Mouse (Mus musculus) thymus, postnatal 14 days (tissue): ENCODE measurements at regions not wholly inside any gene's neighbourhood (a gene's known extent, or its start where the extent isn't known, plus 50 kb on each side); places are given as distances from the start of the nearest gene placed in this dataset.
A peak's percentile ranks its signal among the peaks of the same experiment; 100 is the strongest.

ENCODE experiments used
- DNase-seq: peaks from one replicate; pipeline ENCODE4 v3.0.0; 2021

DNA sequence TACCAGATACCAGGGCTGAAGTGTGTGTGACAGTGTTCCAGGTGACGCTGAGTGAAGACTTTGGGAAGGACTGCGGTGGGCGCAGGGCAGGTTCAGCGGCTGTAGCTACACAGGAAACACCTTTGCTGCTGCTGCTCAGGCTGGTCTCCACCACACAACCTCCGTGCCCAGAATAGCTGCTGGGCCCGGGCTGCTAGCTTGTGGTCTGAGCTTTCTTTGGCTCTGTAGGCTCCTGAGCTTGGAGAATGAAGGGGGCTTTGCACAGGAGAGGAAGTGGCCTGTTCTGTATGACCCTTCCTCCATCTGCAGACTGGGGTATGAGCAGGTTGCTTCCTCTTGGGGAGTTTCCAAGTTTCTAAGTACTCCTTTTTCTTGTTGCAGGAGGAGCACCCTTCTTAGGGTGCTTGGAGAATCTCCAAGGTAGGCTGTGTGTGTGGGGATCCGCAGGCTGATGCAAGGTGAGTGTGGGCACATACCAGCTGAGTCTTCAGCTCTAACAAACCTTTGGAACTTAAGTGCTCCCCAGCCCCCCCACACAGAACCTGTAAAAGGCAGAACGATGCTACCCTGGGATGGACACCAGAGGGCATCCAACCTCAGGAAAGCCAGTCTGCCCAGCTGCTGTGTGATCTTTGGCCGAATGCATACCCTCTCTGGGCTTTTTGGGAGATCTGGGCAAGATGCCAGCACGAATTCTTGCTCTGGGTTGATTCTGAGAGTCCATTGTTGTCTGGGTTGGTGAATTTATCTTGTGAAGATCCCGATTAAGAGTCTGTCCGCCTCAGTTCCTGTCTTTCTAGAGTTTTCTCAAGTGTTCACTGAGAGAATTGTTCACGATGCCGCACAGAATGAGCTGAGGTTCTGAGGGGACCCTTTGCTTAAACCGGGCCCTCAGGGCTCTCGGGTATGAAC lies 136.6 kb downstream of the Mn1 start:
- peak; percentile 58 for DNase-seq

DNA sequence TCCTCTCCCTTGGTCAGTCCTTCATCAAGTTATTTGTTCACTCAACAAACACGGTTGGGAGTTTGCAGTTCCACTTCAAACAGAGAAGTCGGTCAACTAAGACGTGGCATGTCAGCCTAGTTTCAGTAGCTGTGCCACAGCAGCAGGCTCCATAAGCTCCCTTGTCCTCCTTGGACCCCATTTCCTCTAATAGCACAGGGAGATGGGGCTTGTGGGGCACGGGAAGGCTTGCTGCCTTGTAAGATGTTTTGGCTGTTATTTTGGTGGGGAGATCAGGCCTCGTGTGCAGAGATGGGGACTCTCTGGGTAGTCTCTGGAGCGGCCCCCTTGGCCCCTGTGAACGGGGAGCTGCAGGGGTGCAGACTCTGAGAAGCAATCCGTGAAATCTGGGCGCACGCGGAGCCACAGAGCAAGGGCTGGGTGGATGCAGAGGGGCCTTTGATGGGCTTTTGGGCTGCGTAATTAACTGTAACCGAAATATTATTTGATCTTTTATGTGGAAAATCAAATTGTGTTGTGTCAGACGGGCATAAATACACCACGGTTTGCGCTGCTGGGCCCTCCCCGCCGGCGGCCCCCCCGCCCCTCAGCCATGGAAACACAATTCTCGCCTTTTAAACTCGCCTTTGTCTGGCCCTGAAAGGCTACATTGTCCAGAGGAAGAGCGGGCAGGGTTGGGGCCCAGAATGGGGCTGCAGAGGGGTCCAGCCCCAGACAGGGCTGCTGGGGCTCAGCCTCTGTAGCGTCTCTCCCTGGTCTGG lies 137.6 kb downstream of the Mn1 start:
- no peak for DNase-seq

DNA sequence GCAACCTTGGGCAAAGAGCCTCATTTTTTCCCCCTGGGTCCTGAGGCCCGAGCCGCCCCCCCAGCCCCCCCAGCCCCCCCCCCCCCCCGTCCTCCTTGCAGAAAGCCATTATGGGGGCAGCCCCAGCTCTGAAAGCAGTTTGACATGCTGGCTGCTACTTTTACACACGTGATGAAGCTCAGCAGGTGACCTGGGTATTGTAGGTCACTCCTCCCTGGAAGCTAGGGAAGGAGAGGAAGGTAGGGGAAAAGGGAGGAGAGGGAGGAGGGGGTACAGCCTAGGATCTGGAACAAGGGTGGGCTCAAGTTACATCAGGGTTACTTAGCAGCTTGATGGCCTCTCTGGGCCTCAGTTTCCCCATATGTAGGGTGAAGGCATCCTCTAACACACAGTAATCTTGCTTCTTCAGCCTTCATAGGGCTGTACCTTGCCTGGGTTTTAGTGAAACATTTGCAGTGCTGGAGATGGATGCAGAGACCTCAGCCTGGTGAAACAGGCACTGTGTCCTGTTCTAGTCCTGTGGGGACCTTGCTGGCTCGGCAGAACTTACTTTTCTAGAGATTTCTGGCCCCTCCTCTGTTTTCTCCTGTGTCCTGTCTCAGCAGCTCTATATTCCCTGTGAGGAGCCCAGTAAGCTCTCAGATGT lies 138.3 kb downstream of the Mn1 start:
- DNase-seq, result no peak

DNA sequence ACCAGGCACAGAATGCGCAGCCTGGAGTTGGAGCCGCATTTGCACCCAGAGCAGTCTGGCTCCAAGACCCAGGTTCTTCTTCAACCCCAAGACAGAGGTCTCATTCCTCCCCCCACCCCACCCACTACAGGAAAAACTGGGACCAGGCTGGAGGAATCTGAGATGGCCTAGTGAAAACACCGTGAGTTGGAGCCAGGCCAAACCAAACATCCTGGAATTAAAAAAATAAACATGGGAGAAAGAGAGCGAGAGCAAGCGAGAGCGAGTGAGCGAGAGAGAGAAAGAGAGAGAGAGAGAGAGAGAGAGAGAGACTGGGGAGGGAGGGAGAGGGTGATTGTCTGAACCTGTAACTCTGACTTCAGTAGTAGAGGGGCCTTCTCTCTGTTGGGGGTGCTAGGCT lies 138.8 kb downstream of the Mn1 start:
- DNase-seq, result no peak

DNA sequence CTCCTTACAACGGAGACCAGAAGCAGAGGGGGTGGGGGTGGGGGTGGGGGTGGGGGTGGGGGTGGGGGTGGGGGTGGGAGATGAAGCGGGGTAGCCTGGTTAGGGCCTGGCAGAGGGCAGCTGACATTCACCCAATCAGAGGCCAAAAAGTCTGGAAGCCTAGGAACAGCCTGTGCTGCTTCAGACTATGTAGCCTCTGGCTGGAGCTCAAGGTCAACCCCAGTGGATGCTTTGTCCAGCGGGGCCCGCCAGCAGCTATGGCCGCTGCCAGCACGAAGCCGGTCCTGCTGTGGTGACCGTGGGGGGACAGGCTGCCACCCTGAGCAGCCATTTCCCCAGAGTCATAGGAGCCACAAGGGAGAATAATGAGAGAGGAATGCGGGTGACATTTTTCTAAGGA lies 143.3 kb downstream of the Mn1 start:
- no peak for DNase-seq

DNA sequence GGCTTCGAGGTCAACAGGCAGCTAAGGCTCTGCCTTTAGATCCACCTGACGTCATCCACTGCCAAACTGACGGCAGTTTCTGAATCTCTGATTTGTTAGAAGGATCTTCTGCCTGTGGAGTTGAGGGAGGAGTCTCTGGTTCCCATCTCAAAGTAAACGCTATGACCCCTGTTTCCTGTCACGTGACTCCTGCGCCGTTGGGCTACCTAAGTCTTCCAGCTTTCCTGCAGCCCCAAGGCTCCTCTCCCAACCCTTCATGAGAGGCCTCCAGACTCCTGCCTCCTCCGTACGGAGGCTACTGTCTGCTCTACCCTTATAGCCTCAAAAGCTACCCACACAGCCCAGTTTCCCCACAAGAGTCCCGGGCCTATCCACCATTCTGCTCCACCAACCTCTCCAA lies 144.1 kb downstream of the Mn1 start:
- DNase-seq, result peak; percentile 54

DNA sequence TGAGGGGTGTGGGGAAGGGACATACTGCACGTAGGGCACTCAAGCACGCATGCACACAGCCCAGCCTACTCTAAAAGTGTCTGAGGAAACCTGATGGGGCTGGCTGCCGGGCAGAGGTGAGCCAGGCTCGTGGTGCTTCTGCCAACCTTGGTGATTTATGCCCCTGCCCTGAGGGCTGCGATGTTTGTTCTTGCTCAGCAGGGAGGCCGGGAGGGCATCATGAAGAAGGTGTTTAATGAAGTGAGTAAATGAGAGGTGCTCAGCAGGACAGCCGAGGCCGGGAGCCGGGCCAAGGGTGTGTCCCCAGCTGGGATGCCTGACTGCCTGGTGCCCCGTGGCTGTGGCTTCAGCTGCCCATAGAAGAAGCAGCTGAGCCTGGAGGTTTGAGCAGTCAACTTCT lies 153.7 kb downstream of the Mn1 start:
- DNase-seq, result no peak

DNA sequence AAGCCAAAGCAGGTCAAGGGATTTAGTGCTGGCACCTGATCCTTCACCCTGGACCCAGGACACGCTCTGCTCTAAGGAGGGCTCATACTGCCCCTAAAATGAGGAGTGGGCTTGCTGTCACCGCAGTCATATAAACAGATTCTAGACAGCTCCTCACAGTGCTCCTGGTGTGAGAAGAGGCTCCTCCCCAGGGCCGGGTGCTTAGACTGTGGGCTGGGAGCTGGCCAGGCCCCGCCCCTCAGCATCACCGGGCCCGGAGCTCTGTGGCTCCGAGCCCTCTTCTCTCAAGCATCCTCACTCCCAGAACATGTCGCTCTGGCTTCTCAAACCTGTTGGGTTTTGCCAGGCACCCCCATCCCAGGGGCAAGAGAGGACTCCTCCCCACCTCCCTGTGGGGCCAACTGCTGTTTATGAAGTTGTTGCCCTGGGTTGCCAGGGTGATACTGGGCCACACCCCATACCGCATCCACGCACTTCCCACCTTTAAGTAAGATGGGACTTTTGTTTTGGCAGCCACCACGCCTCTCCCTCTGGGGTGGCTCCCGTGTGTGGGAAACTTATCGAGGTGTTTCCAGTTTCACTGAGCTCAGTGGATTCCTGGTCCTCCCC lies 156.2 kb downstream of the Mn1 start:
- no peak for DNase-seq

DNA sequence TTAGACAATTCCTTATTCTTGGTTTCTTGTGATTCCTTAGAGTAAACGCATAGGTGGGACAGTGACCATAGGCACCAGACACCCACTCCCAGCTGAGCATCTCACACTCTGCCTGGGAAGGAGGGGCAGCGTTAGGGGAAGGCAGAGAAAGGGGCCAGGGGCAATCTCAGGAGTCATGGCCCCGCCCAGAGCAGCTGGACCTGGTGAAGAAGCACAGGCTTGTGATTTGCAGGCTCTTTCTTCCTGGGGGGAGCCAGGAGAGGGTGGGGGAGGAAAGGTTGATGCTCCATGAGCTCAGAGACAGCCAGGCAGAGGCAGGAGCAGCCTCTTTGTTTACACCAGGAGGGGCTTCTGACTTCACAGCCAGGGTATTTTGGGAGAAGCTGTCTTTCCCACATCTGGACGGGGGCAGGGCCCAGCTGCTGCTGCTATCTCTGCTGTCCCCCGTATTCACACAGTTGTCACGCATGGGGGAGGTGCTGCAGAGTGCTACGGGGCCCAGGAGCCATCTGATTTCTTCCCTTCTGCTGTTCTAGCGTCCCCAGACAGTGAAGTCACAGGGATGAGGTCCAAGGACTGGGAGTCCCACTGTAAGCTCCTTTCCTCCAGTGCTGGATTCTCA lies 157.2 kb downstream of the Mn1 start:
- no peak for DNase-seq

DNA sequence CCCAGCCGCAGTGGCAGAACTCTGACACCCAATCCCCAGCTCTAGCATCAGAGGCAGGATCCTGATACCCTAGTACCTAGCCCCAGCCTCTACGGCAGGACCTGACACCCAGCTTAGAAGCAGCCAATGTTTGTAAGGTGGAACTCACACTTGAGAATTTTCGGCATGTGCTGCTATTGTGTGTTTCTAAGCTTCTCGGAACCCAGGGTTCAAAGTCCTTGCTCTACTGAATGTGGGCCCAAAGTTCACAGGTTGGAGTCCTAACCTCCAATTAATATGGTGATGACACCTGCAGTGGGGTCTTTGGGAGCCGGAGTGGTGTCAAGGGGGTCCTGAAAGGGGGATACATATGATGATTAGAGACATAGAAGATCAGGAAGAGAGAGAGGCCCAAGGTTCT lies 158.2 kb downstream of the Mn1 start:
- no peak for DNase-seq

DNA sequence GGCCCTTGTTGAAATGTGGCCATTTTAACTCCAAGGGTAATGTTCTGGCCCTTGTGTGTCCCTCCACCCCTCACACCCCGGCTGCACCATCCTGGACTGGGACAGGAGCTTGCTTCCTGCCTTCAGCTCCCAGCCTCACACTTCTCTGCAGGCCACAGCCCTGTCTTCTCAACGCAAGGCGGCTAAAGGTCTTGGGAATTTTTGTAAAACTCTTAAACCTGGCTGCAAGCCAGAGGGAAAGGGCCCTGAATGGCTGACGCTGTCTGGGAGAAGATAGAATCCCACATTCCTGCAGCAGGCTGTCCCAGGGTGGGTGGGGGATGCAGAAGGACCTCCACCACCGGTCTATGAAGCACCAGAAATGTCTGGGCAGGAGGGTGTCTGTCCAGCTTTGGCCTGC lies 156.3 kb upstream of the Gm26897 start:
- DNase-seq, result no peak

DNA sequence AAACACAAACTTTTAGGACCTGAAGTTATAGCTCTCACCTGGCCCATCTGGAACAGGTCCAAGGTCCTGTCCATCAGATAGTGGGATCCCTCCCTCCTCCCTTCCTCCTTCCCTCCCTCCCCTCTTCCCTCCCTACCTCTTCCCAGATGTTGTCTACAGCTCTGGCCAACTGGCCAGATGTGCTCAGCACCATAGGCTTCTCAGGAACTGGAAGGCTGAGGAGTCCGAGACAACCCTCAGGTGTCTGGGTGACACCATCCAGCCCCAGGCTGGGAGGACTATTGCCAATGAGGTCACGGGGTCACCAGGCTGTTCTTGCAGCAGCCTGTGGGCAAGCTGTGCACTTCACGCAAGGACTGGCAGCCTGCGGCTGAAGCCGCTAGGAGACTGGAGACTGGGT lies 155.6 kb upstream of the Gm26897 start:
- DNase-seq, result no peak

DNA sequence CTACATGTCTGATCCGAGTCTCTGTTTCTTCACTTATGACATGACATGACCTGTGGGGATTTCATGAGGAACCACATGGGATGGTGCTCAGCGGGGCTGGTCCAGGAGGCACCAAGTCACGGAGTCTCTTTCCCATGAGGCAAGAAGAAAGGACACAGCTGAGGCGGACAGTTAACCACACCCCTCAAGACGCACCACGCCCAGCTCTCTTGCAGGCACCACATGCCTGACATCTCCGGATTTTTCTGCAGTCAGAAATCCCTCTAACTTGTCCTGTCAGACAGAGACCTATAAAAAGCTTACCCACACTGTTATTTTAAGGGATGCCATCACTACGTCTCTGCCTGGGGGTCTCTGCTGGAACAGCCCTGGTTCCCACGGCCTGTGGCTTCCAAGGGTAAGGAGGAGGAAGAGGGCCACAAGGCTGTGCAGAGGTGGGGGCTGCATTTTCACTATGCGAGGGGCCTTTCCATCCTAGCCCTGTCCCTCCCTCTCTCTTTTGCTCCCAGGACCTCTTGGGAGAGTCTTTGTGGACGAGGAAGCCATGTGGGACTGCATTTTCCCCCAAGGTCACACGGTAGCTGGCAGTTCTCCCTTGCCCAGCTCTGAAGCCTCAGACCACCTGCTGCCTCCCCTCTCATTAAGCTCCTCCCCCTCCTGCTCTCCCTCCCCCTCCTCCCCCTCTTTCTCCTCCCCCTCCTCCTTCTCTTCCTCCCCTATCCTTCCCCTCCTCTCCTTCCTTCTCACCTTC lies 154.6 kb upstream of the Gm26897 start:
- DNase-seq, result no peak

DNA sequence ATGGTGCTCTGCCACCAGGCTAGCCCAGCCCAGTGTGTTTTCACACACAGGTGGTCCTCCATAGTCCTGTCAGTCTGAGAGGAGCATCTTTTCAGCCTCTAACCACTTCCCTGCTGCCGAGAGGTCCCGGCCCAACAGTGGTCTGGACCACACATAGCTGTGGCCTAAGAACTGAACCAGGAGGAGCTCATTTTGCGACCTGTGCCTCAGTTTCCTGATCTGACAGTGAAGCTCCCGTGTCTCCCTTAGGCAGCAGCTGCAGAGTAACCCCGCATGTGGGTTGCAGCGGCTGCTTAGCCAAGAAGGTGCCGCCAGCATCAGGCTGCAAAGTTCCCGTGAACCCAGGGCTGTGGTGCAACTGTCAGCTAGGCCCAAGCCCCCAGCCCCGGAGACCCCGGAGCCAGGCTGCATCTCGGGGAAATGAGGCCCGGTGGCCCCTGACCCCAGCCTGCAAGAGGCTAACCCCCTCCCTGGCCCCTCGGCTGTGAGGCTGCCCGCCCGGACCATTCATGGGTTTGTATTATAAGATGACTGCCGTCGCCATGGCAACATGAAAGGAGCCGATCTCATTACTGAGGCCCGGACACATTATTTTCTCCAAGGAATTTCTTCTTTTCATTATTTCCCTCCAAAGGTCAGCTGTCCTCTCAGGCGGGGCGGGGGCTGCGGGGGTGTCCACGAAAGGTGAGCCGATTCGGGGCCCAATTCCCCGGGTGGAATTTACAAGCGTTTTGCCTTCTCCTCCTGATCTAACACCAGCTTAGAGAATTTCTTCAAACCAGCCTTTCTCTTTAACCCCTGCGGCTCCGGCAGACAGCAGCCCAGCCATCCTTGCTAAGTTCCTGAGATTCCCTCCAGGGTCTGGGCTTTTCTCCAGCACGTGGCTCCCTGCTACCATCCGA lies 152.6 kb upstream of the Gm26897 start:
- no peak for DNase-seq

DNA sequence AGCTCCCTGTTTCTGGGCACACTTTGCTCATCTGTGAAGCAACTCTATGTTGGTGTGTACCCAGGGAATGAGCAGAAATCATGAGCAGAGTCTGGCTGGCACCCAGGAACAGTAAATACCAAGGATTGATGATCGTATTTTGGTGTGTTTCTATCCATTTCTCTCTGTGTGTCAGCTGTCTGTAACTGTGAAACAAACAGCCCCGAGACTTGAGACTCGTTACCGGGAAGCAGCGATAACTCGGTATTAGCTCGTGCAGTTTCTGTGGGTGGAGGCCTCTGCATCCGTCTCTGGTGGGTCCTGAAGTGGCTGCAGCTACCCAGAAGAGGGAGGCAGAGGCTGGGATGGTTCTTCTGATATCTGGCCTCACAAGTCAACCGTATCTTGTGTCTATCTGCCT lies 151.7 kb upstream of the Gm26897 start:
- no peak for DNase-seq

DNA sequence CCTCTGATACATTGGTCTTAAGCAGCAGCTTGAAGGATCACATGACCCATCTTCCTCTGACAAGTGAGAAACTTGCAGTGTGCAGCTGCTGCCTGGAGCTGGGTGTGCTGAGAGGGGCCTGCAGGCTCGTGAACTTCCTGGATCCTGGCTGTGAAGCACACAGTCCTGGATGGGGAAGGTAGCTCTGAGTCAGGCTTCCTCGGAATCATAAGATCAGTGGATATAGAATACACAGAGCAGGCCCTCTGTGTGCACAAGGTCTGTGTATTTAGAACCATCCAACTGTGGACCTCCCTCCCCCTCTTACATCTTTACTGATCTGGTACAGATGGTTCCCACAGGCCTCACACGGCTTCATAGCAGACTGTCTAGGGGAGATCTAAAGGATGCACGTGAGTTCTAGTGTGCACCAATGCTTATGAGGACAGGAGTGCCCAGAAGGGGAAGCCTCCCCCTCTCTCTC lies 143.1 kb upstream of the Gm26897 start:
- DNase-seq, result peak; percentile 70

DNA sequence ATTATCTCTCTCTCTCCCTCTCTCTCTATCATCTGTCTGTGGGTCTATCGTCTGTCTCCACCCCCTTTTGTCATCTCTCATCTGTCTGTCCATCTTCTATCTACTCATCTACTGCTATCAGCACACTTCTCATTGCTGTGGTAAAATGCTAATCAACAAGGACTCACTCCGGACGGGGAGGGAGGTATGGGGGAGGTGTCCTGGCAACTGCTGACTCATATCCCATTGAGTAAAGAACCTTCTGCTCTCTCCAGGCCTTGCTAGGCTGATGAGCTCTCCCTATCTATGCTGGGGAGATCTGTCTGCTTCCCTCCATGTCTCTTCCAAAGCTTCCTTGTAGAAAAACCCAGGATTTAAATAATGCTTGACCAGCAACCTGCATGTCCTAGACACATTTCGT lies 140.9 kb upstream of the Gm26897 start:
- DNase-seq, result no peak

DNA sequence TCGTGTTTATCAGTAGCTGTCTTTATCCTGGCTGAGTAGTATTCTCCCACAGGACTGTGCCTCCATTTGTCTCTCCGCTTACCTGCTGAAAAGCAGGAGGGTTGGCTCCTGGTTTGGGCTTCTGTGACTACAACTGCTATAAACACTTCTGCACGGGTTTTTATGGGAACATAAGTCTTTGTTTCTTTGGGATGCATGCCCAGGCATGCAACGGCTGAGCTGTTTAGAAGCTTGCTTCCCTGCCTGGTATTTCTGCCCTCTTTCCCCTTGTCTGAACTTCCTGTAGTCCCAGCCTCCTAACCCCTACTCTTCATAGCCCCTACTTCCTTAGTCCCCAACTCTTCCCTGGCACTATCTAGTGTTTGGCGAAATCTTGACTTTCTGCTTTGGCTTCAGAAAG lies 139.6 kb upstream of the Gm26897 start:
- DNase-seq, result no peak

DNA sequence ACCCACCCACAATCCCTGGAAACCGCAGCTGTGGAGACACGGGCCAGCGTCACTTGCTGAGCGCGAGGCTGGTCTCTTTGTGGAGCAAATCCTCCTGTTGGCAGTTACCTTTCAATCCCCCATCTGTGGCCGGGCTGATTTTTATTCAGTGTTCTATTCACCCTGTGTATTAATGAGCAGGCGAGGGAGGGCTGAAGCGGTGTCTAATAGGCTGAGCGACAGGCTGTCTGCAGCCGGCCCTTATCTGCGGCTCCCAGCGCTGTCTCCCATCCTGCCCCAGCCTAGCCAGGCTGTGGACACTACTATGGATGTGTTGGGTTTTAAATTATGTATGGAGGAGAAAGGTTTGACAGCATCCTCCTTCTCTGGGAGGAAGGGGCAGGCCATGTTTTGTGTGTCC lies 138.3 kb upstream of the Gm26897 start:
- DNase-seq, result no peak

DNA sequence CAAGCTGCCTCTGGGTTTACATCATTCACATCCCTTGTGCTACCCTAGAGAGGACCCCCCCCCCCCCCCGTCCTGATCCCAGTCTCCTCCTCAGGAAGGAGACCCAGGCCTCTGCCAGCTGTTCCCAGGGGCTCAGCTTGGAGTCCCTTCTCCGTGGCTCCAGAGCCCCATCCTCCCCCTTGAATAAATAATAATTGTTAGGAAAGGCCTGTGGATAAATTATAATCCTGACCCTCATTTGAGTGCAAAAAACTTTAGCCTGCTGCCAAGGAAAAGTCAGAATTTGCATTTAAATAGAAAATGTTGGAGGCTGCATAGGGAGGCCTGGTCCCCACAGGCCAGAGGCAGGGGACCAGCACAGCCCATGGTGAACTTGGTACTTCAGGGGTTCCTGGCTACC lies 136.0 kb upstream of the Gm26897 start:
- no peak for DNase-seq
